Mouse (Mus musculus) lung, postnatal 25 days (tissue): Measurements from ENCODE around the gene Pgk2.
"Not testable (repeated sequence)": the region's sequence is repeated elsewhere in the genome, so short reads cannot be mapped to it uniquely, and the experiment has no call there.

Experiments
- DNase-seq: peaks from one replicate; pipeline ENCODE4 v3.0.0; 2022; ENCODE audit warnings: low spot score

The Pgk2 gene

GRCm38 (mm10) chr17:40208540-40208939 lies at the start of gene Pgk2:
Pgk2 (minus strand) TSS chr17:40208640.
- DNase-seq, result no peak

DNA sequence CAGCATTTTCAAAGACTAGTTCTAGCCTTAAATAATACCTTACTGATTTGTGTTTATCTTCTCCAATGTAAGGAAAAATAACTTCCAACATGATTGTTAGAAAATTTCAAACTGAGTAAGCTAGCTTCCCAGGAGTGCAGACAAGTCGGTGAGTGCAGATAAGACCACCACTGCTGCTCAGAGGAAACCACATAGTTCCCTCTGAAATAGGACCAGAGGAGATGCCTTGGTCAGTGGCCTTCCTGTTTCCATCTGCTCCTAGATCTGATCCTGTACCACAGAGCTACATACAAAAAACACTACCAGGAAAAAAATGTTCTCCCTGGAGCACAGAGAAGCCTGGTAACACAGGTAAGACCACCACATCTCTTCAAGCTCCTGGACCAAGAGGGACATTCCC lies 44.0 kb upstream of the Pgk2 start:
- no peak for DNase-seq

GRCm38 (mm10) chr17:40242135-40242534 lies 33.7 kb upstream of the Pgk2 start, which contains the start of gene Crisp3:
Crisp3 (minus strand) TSS chr17:40242288.
- no peak for DNase-seq

DNA sequence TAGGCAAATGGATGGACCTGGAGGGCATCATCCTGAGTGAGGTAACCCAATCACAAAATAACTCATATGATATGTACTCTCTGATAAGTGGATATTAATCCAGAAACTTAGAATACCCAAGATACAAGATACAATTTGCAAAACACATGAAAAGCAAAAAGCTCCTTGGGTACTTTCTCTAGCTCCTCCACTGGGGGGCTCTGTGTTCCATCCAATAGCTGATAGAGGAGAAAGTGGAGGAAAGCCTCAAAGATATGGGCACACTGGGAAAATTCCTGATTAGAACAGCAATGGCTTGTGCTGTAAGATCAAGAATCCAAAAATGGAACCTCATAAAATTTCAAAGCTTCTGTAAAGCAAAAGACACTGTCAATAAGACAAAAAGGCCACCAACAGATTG lies 6.6 kb downstream of the Pgk2 start:
- not testable (repeated sequence) for DNase-seq

GRCm38 (mm10) chr17:40190192-40190591 lies 18.2 kb downstream of the Pgk2 start:
- DNase-seq, result not testable (repeated sequence)

GRCm38 (mm10) chr17:40157729-40158359 lies 50.6 kb downstream of the Pgk2 start:
- not testable (repeated sequence) for DNase-seq
